Mouse (Mus musculus) heart, adult 2 months (tissue): ENCODE measurements around the gene Irak2.

ENCODE experiments used
- CTCF ChIP-seq: fragments of 200-600 bp; IDR thresholded peaks from 2 replicates; pipeline ENCODE4 v1.8.1; 2022; ENCODE audit warnings: antibody characterized with exemption, mild to moderate bottlenecking, moderate library complexity
- POLR2A ChIP-seq: fragments of 200-500 bp; IDR thresholded peaks from 2 replicates; pipeline ENCODE4 v1.6.1; 2011; ENCODE audit warnings: mild to moderate bottlenecking, low read depth, low read length, control low read depth; ENCODE audit not compliant: insufficient read depth

DNA sequence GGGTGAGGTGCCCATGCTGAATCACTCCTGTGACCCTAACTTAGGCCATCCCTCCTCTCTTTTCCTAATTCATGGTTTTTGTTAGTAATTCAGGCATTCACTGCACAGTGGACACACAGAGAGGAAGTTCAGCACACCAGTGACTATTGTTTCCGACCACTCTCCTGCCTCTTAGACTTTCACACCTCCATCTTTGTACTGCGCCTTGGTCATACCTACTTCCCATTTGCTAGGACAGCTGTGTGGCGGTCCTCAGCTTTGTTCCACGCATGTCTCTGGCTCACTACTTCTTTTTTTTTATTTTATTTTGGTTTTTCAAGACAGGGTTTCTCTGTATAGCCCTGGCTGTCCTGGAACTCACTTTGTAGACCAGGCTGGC lies 52.8 kb downstream of the Irak2 start:
- TF ChIP-seq CTCF: no peak
- TF ChIP-seq POLR2A: no peak
